Mouse (Mus musculus) kidney, postnatal 0 days (tissue): ENCODE measurements at regions not wholly inside any gene's neighbourhood (a gene's known extent, or its start where the extent isn't known, plus 50 kb on each side); places are given as distances from the start of the nearest gene placed in this dataset.

Experiments
- ATAC-seq: fragments of 200-750 bp; cut with Nextera tagmentation; replicated peaks from 2 replicates; pipeline ENCODE4 v1.8.0; 2017; ENCODE audit warnings: low read depth, moderate number of reproducible peaks, moderate TSS enrichment, moderate library complexity; ENCODE audit not compliant: low FRiP score
- DNase-seq: peaks from one replicate; pipeline ENCODE4 v3.0.0-alpha.2; 2016; ENCODE audit warnings: low spot score
- H3K27ac ChIP-seq: fragments of 300-500 bp; sonication (generic); 2 replicates; pipeline ENCODE4 v1.5.1; 2014; ENCODE audit warnings: mild to moderate bottlenecking
- H3K27me3 ChIP-seq: fragments of 300-500 bp; sonication (generic); 2 replicates; pipeline ENCODE4 v1.6.1; 2014; ENCODE audit warnings: low read length, mixed read lengths; ENCODE audit not compliant: insufficient read depth
- H3K36me3 ChIP-seq: fragments of 300-500 bp; sonication (generic); 2 replicates; pipeline ENCODE4 v1.6.1; 2014; ENCODE audit warnings: low read length, mixed read lengths; ENCODE audit not compliant: insufficient read depth
- H3K4me1 ChIP-seq: fragments of 300-500 bp; sonication (generic); replicated peaks from 2 replicates; pipeline ENCODE4 v1.6.1; 2014; ENCODE audit warnings: antibody characterized with exemption, low read length, mixed read lengths; ENCODE audit not compliant: insufficient read depth
- H3K4me2 ChIP-seq: fragments of 300-500 bp; sonication (generic); 2 replicates; pipeline ENCODE4 v1.6.1; 2014; ENCODE audit warnings: mild to moderate bottlenecking, low read length, moderate library complexity, mixed read lengths
- H3K4me3 ChIP-seq: fragments of 300-500 bp; sonication (generic); replicated peaks from 2 replicates; pipeline ENCODE4 v1.5.1; 2014; ENCODE audit warnings: low read depth, low read length
- H3K9ac ChIP-seq: fragments of 300-500 bp; sonication (generic); 2 replicates; pipeline ENCODE4 v1.6.1; 2014; ENCODE audit warnings: low read depth, low read length
- H3K9me3 ChIP-seq: fragments of 300-500 bp; sonication (generic); replicated peaks from 2 replicates; pipeline ENCODE4 v1.6.1; 2016; ENCODE audit warnings: low read length, inconsistent platforms, mixed read lengths
- CTCF ChIP-seq: IDR thresholded peaks from 2 replicates; pipeline ENCODE4 v1.5.1; 2016; ENCODE audit warnings: antibody characterized with exemption, low read depth, mild to moderate bottlenecking, moderate library complexity
- WGBS: fragments of 180-500 bp; shearing (Covaris S2); extraction: QIAGEN DNeasy Blood & Tissue Kit; methylation state at CpG from one replicate; pipeline ENCODE4 v1.1.7; 2014; 5-methylcytosine and 5-hydroxymethylcytosine counted together

- H3K27me3 ChIP-seq = no peaks in the 10 kb centered on the region
- ATAC-seq (no peak), DNase-seq (no peak)
- TF ChIP-seq CTCF = peak; percentile 51; the same call in 1 of the 2 replicates
- no peak overlapping the region for H3K4me3 ChIP-seq
- H3K36me3 ChIP-seq = no peaks in the 10 kb centered on the region
- H3K27ac ChIP-seq = no peak overlapping the region
- no peaks in the 10 kb centered on the region for H3K9me3 ChIP-seq
- no peaks in the 10 kb centered on the region for H3K4me1 ChIP-seq
- WGBS = 80% methylated on average over 8 of the region's 8 CpGs
- H3K4me2 ChIP-seq = no peak overlapping the region
- no peak overlapping the region for H3K9ac ChIP-seq
These were observed 553.6 kb upstream of the Tmpo start for GRCm38 (mm10) chr10:91734691-91735090.

- no peaks in the 10 kb centered on the region for H3K27me3 ChIP-seq
- 51% methylated on average over 9 of the region's 9 CpGs for WGBS
- no peak for DNase-seq
- no peaks in the 10 kb centered on the region for H3K36me3 ChIP-seq
- H3K4me3 ChIP-seq = no peak overlapping the region
- TF ChIP-seq CTCF = no peak
- H3K9me3 ChIP-seq = no peaks in the 10 kb centered on the region
- H3K4me2 ChIP-seq = no peak overlapping the region
- H3K4me1 ChIP-seq = no peaks in the 10 kb centered on the region
- no peak overlapping the region for H3K27ac ChIP-seq
- H3K9ac ChIP-seq = no peak overlapping the region
- ATAC-seq = no peak
These were observed 551.0 kb upstream of the Tmpo start for GRCm38 (mm10) chr10:91732007-91732589.

- no peak overlapping the region for H3K4me3 ChIP-seq
- no peaks in the 10 kb centered on the region for H3K9me3 ChIP-seq
- no peaks in the 10 kb centered on the region for H3K27me3 ChIP-seq
- TF ChIP-seq CTCF = no peak
- 91% methylated on average over 6 of the region's 6 CpGs for WGBS
- DNase-seq (no peak), ATAC-seq (no peak)
- no peak overlapping the region for H3K27ac ChIP-seq
- no peaks in the 10 kb centered on the region for H3K36me3 ChIP-seq
- no peaks in the 10 kb centered on the region for H3K4me1 ChIP-seq
- no peak overlapping the region for H3K4me2 ChIP-seq
- no peak overlapping the region for H3K9ac ChIP-seq
These were observed 548.9 kb upstream of the Tmpo start for GRCm38 (mm10) chr10:91730062-91730461.

- Histone ChIP-seq H3K4me3 (no peak overlapping the region), H3K9ac (no peak overlapping the region), H3K36me3 (no peaks in the 10 kb centered on the region), H3K4me1 (no peaks in the 10 kb centered on the region), H3K9me3 (no peaks in the 10 kb centered on the region), H3K27ac (no peak overlapping the region), H3K27me3 (no peaks in the 10 kb centered on the region), H3K4me2 (no peak overlapping the region)
- TF ChIP-seq CTCF = no peak
- WGBS = 85% methylated on average over 9 of the region's 9 CpGs
- DNase-seq (no peak), ATAC-seq (no peak)
These were observed 538.7 kb upstream of the Tmpo start for GRCm38 (mm10) chr10:91719561-91720371.

- Histone ChIP-seq H3K27ac (no peak overlapping the region), H3K9me3 (no peaks in the 10 kb centered on the region), H3K36me3 (no peaks in the 10 kb centered on the region), H3K27me3 (no peaks in the 10 kb centered on the region), H3K4me3 (no peak overlapping the region), H3K4me2 (no peak overlapping the region), H3K9ac (no peak overlapping the region), H3K4me1 (no peaks in the 10 kb centered on the region)
- no peak for TF ChIP-seq CTCF
- no peak for DNase-seq
- 88% methylated on average over 7 of the region's 7 CpGs for WGBS
- no peak for ATAC-seq
These were observed 535.5 kb upstream of the Tmpo start for GRCm38 (mm10) chr10:91716604-91717003.

GRCm38 (mm10) chr10:91714648-91715047 is 533.5 kb upstream of the Tmpo start:
- Histone ChIP-seq H3K4me1 (no peaks in the 10 kb centered on the region), H3K36me3 (no peaks in the 10 kb centered on the region), H3K4me3 (no peak overlapping the region), H3K27ac (no peak overlapping the region), H3K4me2 (no peak overlapping the region), H3K9me3 (no peaks in the 10 kb centered on the region), H3K27me3 (no peaks in the 10 kb centered on the region), H3K9ac (no peak overlapping the region)
- no peak for TF ChIP-seq CTCF
- DNase-seq (peak; percentile 3), ATAC-seq (no peak; the same call in 1 of the 2 replicates)
- 74% methylated on average over 3 of the region's 3 CpGs for WGBS
